Mouse (Mus musculus) spleen, embryonic (tissue): ENCODE data around the gene Ect2.

ENCODE experiments used
- CTCF ChIA-PET: fragments of 350-600 bp; sonication (Branson Sonifier 250); formaldehyde crosslinking; loops from one replicate; lab custom pipeline; 2022; lab: Charles Lee

Gene Ect2

DNA sequence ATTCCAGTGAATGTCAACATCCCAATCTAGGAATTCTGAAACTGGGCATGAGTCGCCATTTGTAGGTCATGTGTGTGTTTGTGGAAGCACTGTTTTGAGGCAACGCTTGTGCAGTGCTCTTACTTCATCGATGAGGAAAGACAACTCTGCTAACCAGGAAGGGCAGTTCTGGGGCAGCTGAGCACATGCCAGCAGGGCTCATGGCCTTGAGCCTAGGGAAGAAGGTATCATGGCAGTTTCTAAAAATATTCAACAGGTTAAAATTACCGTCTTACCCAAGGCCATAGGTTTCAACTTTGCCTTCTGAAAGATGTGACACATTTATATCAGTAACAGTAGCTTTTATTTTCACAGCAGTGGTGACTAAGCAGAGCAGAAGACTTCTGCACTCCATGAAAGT, 82.0 kb downstream of the Ect2 start:
- CTCF ChIA-PET: no interaction called here

GRCm38 (mm10) chr3:27070340-27070739, 83.3 kb downstream of the Ect2 start:
- CTCF ChIA-PET: no interaction called here

DNA sequence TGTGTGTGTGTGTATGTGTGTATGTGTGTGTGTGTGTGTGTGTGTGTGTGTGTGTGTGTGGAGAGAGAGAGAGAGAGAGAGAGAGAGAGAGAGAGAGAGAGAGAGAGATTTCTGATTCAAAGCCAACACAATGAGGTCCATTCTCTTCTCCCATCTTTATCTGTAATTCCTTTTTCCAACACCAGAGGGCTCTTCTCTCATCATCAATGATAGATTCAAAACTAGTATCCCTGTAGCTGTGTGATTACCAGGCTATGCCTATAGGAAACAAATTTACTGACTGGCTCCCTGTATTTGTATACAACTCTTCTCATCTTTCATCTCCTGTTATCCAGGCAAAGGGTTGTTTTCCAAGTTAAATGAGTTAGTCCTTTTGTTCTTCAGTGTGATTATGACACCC, 86.5 kb downstream of the Ect2 start:
- CTCF ChIA-PET: interaction anchor here (0.7 kb wide), 1 partner anchor 161 kb away, joined by 9 read pairs; no protein-coding TSS in a partner anchor

- CTCF ChIA-PET: no interaction called here
Observed at GRCm38 (mm10) chr3:27064886-27065285, 88.8 kb downstream of the Ect2 start.

- CTCF ChIA-PET: no interaction called here
Observed at GRCm38 (mm10) chr3:27063399-27064260, 90.0 kb downstream of the Ect2 start.

DNA sequence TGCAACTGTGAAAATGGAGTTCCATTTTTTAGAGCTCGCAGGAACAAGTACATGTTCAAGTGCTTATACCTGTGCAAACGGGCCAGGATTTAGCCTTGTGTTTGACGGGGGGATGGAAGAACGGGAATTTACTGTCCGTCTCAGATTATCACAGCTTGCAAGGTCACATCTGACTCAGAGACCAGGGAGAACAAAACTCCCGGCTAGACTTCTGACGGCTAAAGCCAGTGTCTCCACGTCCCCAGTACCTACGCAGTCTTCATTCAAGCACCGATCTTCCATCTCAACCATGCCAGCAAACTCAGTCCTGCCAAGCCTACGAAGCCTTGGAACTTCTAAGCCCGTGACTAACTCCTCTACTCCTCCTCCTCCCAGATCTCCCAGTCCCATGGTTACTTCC, 93.2 kb downstream of the Ect2 start:
- CTCF ChIA-PET: interaction anchor here (0.6 kb wide), 1 partner anchor 1755 kb away, joined by 3 read pairs; no protein-coding TSS in a partner anchor

DNA sequence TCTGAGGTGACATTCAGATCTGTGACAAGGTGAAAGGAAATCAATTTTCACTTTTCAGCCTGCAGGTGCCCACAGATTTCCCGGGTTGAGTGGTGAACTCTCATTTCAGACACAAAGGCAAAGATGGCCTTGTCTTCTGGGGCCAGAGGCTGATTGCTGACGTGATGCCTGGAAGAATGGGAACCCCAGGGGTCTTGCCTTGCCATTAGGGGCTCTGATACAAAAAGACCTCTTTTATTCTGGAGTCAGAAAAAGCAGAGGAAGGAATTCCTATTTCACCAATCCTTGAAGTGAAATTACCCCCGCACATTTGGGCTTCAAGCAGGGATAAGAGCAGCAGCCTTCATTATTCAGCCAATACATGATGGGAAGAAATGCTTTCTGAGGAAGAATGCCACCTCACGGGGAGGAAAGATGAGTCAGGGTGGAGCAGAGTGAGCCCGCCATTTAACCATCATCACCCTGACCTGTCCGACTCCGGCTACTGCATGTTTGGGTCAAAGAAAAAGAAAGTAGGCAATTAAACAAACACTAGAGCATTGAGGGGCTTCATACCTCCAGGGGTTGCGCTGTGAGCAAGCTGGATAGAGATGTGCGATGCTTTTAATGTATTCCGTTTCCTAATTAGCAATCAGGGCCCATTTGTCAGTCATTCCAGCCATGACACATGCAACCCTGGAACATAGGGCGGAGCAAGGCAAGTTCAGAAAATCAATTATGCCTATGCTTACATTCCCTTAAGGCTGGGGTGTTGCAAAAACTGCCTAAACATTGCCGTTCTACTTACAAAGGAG, 94.0 kb downstream of the Ect2 start:
- CTCF ChIA-PET: no interaction called here

DNA sequence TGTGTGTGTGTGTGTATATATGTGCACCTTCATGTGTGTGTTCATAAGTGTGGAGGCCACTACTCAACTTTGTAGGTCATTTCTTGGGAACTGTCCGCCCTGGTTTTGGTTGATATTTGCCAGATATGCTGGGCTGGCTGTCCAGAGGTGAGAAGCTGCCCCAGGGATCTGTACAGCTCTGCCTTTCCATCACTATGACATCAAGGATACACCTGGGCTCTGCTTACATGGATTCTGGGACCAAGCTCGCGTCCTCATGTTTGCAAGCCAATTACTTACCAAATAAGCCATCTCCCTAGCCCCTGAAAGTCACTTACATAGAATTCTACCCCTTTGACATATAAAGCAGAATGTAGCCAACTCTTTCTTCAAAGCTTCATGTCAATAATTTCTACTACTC, 98.2 kb downstream of the Ect2 start:
- CTCF ChIA-PET: interaction anchor here (0.7 kb wide), 1 partner anchor 1652 kb away, joined by 7 read pairs; no protein-coding TSS in a partner anchor

GRCm38 (mm10) chr3:27054766-27055165, 98.9 kb downstream of the Ect2 start:
- CTCF ChIA-PET: no interaction called here
